Mouse (Mus musculus) neural tube, embryonic 11.5 days (tissue): ENCODE data around the gene Mfsd12. TPM values are rescaled to one million over a fixed set of nuclear protein-coding genes. Genes with fewer than 3 reads are reported as not detected.

Experiments
- ATAC-seq: fragments of 200-750 bp; cut with Nextera tagmentation; 2 replicates; pipeline ENCODE4 v1.8.0; 2017; ENCODE audit warnings: moderate number of reproducible peaks, mild to moderate bottlenecking, moderate TSS enrichment, moderate library complexity; ENCODE audit not compliant: insufficient read depth, low FRiP score, low TSS enrichment
- DNase-seq: peaks from one replicate; pipeline ENCODE4 v3.0.0-alpha.2; 2015; ENCODE audit warnings: low spot score
- H3K27ac ChIP-seq: fragments of 300-500 bp; sonication (generic); 2 replicates; pipeline ENCODE4 v1.5.1; 2014; ENCODE audit warnings: low read depth, mild to moderate bottlenecking, low read length
- H3K27me3 ChIP-seq: fragments of 300-500 bp; sonication (generic); 2 replicates; pipeline ENCODE4 v1.6.1; 2014; ENCODE audit warnings: mild to moderate bottlenecking, low read length, mixed read lengths; ENCODE audit not compliant: control insufficient read depth, insufficient read depth
- H3K36me3 ChIP-seq: fragments of 300-500 bp; sonication (generic); 2 replicates; pipeline ENCODE4 v1.6.1; 2014; ENCODE audit warnings: mild to moderate bottlenecking, low read length, moderate library complexity, mixed read lengths; ENCODE audit not compliant: control insufficient read depth, insufficient read depth
- H3K4me1 ChIP-seq: fragments of 300-500 bp; sonication (generic); 2 replicates; pipeline ENCODE4 v1.6.1; 2014; ENCODE audit warnings: low read length, mixed read lengths; ENCODE audit not compliant: control insufficient read depth, insufficient read depth
- H3K4me2 ChIP-seq: fragments of 300-500 bp; sonication (generic); 2 replicates; pipeline ENCODE4 v1.6.1; 2014; ENCODE audit warnings: low read depth, mild to moderate bottlenecking, moderate library complexity
- H3K4me3 ChIP-seq: fragments of 300-500 bp; sonication (generic); 2 replicates; pipeline ENCODE4 v1.5.1; 2014; ENCODE audit warnings: low read depth, low read length
- H3K9ac ChIP-seq: fragments of 300-500 bp; sonication (generic); 2 replicates; pipeline ENCODE4 v1.6.1; 2014; ENCODE audit warnings: mild to moderate bottlenecking, low read length
- H3K9me3 ChIP-seq: fragments of 300-500 bp; sonication (generic); 2 replicates; pipeline ENCODE4 v1.6.1; 2016; ENCODE audit warnings: low read length; ENCODE audit not compliant: control insufficient read depth
- WGBS: fragments of 180-500 bp; shearing (Covaris S2); extraction: QIAGEN DNeasy Blood & Tissue Kit; methylation state at CpG from one replicate; pipeline ENCODE4 v1.1.7; 2014; 5-methylcytosine and 5-hydroxymethylcytosine counted together
- polyA plus RNA-seq: library from polyadenylated mRNA; unstranded; fragments of >200 nt; fragmentation: Nextera tagmentation; extraction: Ambion mirVana; gene quantifications from 2 replicates; pipeline ENCODE4 v1.2.1, GENCODE M21; 2014

Gene Mfsd12
- polyA plus RNA-seq, 1 experiment from 2014 or later = 5.3 TPM

DNA sequence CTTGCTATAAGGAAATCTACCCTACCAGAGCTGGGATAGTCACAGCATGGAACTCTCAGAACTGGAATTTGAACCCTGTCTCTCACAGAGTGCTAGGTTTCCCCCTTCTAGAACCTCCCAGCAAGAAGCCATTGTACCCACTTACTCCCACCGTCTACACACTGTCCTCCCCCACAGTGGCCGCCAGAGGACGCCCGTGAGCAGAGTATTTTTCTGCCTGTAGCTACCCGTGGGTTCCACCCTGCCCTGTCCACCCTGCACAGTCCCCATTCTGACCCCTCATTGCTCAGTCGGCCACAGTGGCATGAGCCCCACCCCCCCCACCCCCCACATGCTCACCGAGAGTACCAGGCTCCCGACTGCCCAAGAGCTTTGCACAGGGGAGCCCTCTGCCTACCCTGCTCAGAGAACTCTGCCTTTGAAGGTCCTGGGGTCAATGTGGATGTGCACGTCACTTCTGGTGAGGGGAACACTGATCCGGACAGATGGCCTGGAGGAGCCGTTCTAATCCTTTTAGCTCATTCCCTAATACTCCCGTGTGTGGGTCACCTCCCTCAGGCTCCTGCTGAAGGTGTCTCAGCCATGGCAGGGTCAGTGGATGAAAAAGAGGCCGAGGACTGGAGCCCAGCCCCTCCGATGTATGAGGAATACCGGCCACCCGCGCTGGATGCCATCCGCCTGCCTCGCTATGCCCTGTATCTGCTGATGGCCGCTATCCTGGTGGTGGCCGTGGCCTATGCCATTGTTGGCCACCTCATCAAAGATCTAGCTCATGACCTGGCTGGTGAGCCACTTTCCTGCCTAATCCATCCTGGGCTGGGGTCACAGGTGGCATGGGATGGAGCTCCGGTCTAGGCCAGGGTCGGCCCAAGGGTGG lies 32.7 kb downstream of the Mfsd12 start:
- H3K4me1 ChIP-seq = peaks cover 16% of the 10 kb centered on the region
- peak overlapping the region; percentile 5; the same call in 1 of the 2 replicates for H3K9ac ChIP-seq
- no peak overlapping the region for H3K27ac ChIP-seq
- DNase-seq (peak; percentile 71), ATAC-seq (peak; percentile 38; the same call in 1 of the 2 replicates)
- WGBS = 63% methylated on average over 23 of the region's 23 CpGs
- no peaks in the 10 kb centered on the region for H3K27me3 ChIP-seq
- H3K4me2 ChIP-seq = no peak overlapping the region
- H3K9me3 ChIP-seq = no peaks in the 10 kb centered on the region
- H3K36me3 ChIP-seq = peaks cover 18% of the 10 kb centered on the region
- no peak overlapping the region for H3K4me3 ChIP-seq

DNA sequence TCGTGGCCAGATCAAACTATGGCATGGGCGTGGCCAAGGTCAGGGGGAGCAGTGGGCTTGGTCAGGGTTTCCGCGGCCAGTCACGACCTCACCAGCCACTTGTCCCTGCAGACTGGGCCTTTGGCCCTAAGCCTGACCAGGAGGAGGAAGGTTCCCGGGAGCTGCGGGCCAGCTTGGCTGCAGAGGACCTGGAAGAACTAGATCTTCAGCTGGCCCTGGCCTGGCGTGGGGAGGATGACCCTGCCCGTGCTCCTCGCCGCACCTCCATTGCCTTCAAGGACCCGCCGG lies 33.3 kb downstream of the Mfsd12 start:
- H3K4me1 ChIP-seq = peaks cover 11% of the 10 kb centered on the region; the same call in 1 of the 2 replicates
- peaks cover 18% of the 10 kb centered on the region for H3K36me3 ChIP-seq
- no peak for DNase-seq
- no peak for ATAC-seq
- WGBS = 92% methylated on average over 13 of the region's 13 CpGs
- no peak overlapping the region for H3K9ac ChIP-seq
- H3K4me3 ChIP-seq = no peak overlapping the region
- no peaks in the 10 kb centered on the region for H3K9me3 ChIP-seq
- H3K27me3 ChIP-seq = no peaks in the 10 kb centered on the region
- H3K27ac ChIP-seq = no peak overlapping the region
- H3K4me2 ChIP-seq = no peak overlapping the region

DNA sequence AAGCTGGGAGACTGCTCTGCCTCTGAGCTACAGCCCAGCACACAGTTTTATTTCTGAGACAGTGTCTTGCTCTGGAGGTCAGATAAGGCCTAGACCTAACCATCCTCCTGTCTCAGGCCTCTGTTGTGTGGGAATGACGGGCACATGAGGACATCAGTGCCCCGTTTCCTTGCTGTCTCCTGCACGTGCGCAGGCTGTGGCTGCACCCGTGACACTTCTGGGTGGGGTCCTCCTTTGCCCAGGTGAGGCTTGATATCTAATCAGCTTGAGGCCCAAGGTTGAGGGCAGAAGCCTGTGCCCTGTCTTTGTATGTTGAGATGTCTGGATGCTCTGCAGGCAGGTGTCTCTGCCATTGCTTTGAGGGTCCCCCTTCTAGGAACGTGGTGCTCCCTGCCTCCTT lies 35.0 kb downstream of the Mfsd12 start:
- H3K9me3 ChIP-seq = no peaks in the 10 kb centered on the region
- H3K36me3 ChIP-seq = peaks cover 8% of the 10 kb centered on the region; the same call in 1 of the 2 replicates
- peaks cover 12% of the 10 kb centered on the region for H3K4me1 ChIP-seq
- ATAC-seq (no peak), DNase-seq (no peak)
- H3K4me2 ChIP-seq = no peak overlapping the region
- no peaks in the 10 kb centered on the region for H3K27me3 ChIP-seq
- no peak overlapping the region for H3K4me3 ChIP-seq
- H3K27ac ChIP-seq = no peak overlapping the region
- no peak overlapping the region for H3K9ac ChIP-seq
- 88% methylated on average over 6 of the region's 6 CpGs for WGBS

DNA sequence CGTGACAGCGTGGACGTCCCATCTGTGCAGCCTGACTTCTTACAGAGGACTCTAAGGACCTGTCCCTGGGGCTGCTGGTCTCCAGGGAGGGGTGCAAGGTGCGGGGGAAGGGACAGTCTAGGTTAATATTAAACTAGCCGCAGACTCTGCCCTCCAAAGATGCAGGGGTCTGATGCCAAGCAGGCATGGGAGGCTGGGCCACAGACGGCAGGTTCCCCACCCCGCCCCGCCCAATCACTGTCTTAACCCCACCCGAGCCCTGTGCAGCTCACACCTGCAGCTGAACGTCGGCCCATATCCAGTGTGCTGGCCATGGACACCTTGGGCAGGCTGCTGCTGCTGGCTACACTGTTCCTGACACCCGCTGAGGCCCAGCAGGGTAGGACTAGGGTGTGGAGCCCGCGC lies 35.5 kb downstream of the Mfsd12 start, which contains the start of gene Smim24:
TSS of gene Smim24 (plus strand) at position 271 of the 405 bp plus-strand sequence.
- no peak for ATAC-seq
- H3K9me3 ChIP-seq = no peaks in the 10 kb centered on the region
- no peaks in the 10 kb centered on the region for H3K27me3 ChIP-seq
- H3K36me3 ChIP-seq = peaks cover 3% of the 10 kb centered on the region; the same call in 1 of the 2 replicates
- WGBS = 58% methylated on average over 14 of the region's 14 CpGs
- H3K27ac ChIP-seq = no peak within 1 kb of the TSS
- H3K4me2 ChIP-seq = peak within 1 kb of the TSS; percentile 22
- peak within 1 kb of the TSS; percentile 9; the same call in 1 of the 2 replicates for H3K4me3 ChIP-seq
- no peak for DNase-seq
- 0 out of 2 replicates have a peak within 1 kb of the TSS, but pooled peaks have one; percentile 37 for H3K9ac ChIP-seq
- peaks cover 12% of the 10 kb centered on the region for H3K4me1 ChIP-seq

DNA sequence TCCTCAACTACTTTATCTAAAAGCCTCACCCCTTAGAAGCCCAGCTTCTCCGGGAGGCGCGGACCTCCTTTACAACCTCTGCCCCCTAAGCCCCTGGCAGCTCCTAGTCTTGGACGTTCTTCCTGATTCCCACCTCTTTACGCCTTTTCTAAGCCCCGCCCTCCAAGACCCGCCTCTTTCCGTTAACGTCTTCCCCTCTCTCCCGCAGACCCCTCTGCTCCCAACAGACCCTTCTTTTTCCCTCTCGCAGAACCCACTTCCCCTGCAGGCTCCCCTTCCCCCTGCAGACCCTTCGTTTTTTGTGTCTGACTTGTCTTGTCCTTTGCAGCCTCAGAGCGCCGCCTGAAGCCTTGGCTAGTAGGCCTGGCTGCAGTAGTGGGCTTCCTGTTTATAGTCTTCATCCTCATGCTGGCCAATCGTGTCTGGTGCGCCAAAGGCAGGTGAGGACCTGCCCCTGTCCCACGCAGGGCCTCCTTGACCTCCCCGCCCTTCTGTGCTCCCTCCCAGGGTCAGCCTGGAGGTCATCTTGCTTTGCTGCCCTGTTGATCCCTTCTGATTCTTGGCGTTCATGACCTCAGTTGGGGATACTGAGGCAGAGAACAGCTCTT lies 36.3 kb downstream of the Mfsd12 start:
- H3K4me2 ChIP-seq = peak overlapping the region; percentile 22
- WGBS = 10% methylated on average over 19 of the region's 19 CpGs
- H3K36me3 ChIP-seq = no peaks in the 10 kb centered on the region
- no peaks in the 10 kb centered on the region for H3K27me3 ChIP-seq
- DNase-seq (no peak), ATAC-seq (no peak)
- H3K9me3 ChIP-seq = no peaks in the 10 kb centered on the region
- H3K4me3 ChIP-seq = peak overlapping the region; percentile 9; the same call in 1 of the 2 replicates
- 0 out of 2 replicates have a peak overlapping the region, but pooled peaks have one; percentile 37 for H3K9ac ChIP-seq
- peaks cover 12% of the 10 kb centered on the region for H3K4me1 ChIP-seq
- H3K27ac ChIP-seq = no peak overlapping the region

DNA sequence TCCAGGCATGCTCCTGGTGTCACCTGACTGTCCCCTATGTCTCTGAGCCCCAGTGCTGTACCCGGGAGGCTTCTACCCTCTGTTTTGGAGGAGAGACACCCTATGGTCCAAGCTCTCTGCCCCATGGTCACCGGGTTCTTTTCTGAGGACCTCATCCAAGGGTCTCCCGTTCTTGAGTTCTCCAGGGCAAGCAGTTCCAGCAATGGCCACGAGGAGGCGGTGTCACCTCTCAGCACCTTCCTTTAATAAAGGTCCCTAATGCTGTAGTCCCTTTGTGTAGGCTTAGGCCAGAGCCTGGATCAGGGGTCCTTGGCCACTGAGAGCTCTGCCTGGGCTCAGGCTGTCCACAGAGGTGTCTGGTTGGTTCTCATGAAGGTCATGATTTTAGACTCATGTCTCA lies 37.8 kb downstream of the Mfsd12 start:
- no peak overlapping the region for H3K4me2 ChIP-seq
- no peaks in the 10 kb centered on the region for H3K9me3 ChIP-seq
- 0 out of 2 replicates have a peak, but pooled peaks cover under 1% of the 10 kb centered on the region for H3K27me3 ChIP-seq
- peak; percentile 87 for DNase-seq
- H3K9ac ChIP-seq = no peak overlapping the region
- peaks cover 10% of the 10 kb centered on the region for H3K4me1 ChIP-seq
- WGBS = 19% methylated on average over 5 of the region's 5 CpGs
- H3K4me3 ChIP-seq = no peak overlapping the region
- ATAC-seq = no peak
- H3K36me3 ChIP-seq = no peaks in the 10 kb centered on the region
- H3K27ac ChIP-seq = no peak overlapping the region

DNA sequence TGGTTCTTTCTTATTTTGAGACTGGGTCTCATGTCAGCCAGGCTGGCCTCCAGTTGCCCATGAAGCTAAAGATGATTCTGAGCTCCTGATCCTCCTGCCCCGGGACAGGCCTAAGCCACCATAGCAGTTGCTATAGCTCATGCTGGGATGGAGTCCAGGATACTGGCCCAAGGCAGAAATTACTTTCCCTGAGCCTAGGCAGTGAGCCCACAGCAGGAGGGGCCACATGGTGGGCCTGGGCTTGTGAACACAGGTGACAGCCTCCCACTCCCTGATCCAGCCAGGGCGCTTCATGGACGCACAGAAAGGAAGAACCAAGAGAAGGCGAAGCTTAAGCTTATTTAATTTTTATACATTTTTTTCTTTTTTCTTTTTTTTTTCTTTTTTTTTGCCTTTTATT lies 38.6 kb downstream of the Mfsd12 start:
- peaks cover 17% of the 10 kb centered on the region for H3K4me1 ChIP-seq
- H3K27ac ChIP-seq = no peak overlapping the region
- no peaks in the 10 kb centered on the region for H3K9me3 ChIP-seq
- 0 out of 2 replicates have a peak, but pooled peaks cover 5% of the 10 kb centered on the region for H3K27me3 ChIP-seq
- no peak overlapping the region for H3K9ac ChIP-seq
- H3K4me2 ChIP-seq = no peak overlapping the region
- DNase-seq (no peak), ATAC-seq (no peak)
- WGBS = 82% methylated on average over 4 of the region's 4 CpGs
- H3K36me3 ChIP-seq = no peaks in the 10 kb centered on the region
- H3K4me3 ChIP-seq = no peak overlapping the region

DNA sequence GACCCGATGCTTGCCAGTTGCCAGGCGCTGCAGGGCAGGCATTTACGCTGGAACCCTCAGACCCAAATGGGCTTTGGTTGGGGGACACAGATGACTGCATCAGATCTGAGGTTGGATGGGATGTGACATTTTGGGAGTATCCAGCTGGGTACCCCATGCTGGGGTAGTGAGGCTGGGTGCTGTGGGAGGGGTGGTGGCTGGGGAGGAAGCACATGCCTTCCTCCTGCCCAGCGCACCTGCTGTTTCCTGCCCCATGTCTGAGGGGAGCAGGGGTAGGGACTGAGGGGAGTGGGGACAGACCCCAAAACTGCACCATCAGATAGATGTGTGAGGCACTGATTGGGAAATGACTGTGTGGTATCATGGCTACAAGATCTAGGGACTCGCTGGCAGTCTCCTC lies 39.5 kb downstream of the Mfsd12 start:
- H3K36me3 ChIP-seq = no peaks in the 10 kb centered on the region
- ATAC-seq (no peak), DNase-seq (no peak)
- H3K4me2 ChIP-seq = no peak overlapping the region
- peak overlapping the region; percentile 14; the same call in 1 of the 2 replicates for H3K9ac ChIP-seq
- H3K9me3 ChIP-seq = no peaks in the 10 kb centered on the region
- peaks cover 26% of the 10 kb centered on the region for H3K4me1 ChIP-seq
- 71% methylated on average over 5 of the region's 5 CpGs for WGBS
- 0 out of 2 replicates have a peak, but pooled peaks cover 5% of the 10 kb centered on the region for H3K27me3 ChIP-seq
- H3K4me3 ChIP-seq = no peak overlapping the region
- H3K27ac ChIP-seq = no peak overlapping the region
